Mouse (Mus musculus) heart, postnatal 25 days (tissue): ENCODE measurements around the gene Gm43552. TPM values are rescaled to one million over a fixed set of nuclear protein-coding genes. Genes with fewer than 3 reads are reported as not detected.
"Not testable (repeated sequence)": the region's sequence is repeated elsewhere in the genome, so short reads cannot be mapped to it uniquely, and the experiment has no call there.

Experiments
- DNase-seq: peaks from one replicate; pipeline ENCODE4 v3.0.0; 2022; ENCODE audit warnings: low spot score
- intact Hi-C: fragments of 180-260 bp; cut with DNase I; formaldehyde crosslinking; loops from one replicate; pipeline ENCODE4 v1.15.1; 2025
- total RNA-seq, 2 experiments: library from RNA; stranded (reverse); gene quantifications; 2 replicates each; pipeline ENCODE4 v1.2.3; 2021

Gm43552 gene
- not detected for total RNA-seq

DNA sequence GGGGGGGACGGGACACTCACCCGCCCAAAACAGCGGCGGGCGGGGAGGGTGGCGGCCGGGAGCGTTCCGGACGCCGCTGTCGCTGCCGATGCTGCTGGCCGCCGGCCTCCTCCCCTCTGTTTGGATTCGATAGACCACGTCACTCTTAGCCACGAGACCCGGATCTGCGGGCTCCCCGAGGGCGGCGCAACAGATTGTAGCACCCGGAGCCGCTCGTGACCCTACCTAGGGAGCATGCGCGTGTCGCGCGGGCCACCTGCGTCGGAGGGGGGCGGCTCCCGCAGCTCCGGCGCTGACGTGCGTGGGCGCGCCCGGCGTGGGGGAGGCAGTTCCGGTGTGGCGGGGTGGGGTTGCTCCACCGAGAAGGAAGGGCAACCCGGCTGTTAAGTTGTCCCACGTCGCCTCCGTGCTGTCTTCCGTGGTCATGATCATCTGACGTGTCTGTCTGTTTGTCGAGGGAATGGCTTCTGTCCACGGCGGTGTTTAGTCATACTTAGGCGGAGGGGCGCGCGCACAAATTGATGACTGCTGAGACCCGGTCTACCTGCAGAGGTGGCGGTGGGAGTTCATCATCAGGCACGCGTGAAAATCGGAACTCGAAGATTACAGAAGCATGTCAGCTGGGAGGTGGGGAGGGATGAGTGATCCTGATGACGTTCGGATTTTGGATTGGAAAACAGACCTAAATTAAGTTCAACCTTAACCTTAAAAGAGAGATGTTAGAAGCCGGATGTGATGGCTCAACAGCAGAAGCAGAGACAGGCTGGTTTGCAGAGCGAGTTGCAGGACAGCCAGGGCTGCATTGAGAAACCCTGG is at the start of gene Gm43552:
TSS of gene Gm43552 (minus strand) at position 118 of the 816 bp plus-strand sequence.
- intact Hi-C loops, result loop anchor here (2.0 to 5.0 kb wide), 3 partner anchors 44 to 204 kb away; partner anchors contain the start of genes Pds5a, Smim14, Ube2k and Ugdh
- peak; percentile 97 for DNase-seq

- intact Hi-C loops, result no loop called here
- no peak for DNase-seq
Measured at GRCm38 (mm10) chr5:65541889-65542288, 49.3 kb upstream of the Gm43552 start.

- intact Hi-C loops, result loop anchor here (5.0 kb wide), 2 partner anchors 102 to 223 kb away; partner anchors contain the start of genes N4bp2 and Ugdh
- DNase-seq, result no peak
Measured at GRCm38 (mm10) chr5:65539786-65540185, 47.2 kb upstream of the Gm43552 start.

GRCm38 (mm10) chr5:65538829-65539228 is 46.2 kb upstream of the Gm43552 start:
- DNase-seq, result no peak
- intact Hi-C loops, result loop anchor here (5.0 kb wide), 2 partner anchors 102 to 223 kb away; partner anchors contain the start of genes N4bp2 and Ugdh

DNA sequence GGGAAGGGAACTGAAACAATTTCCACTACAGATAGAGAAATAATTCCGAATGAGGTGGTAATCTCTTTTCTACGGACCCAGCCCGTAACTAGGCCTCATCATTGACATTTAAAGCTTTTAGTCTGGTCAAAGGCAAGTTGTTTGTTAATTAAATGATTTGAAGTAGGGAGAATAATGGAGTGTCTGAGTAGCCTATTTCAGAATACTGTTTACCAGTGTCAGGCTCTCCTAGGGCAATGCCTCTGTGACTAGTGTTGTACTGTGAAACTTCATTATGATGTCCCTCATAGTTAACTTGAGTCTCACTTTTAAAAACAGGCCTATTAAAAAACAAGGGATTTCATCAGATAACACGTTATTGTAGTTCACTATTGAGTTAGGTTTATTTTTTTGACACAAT is 45.5 kb upstream of the Gm43552 start:
- intact Hi-C loops, result loop anchor here (5.0 kb wide), 2 partner anchors 101 to 224 kb away; partner anchors contain the start of genes N4bp2 and Ugdh
- no peak for DNase-seq

DNA sequence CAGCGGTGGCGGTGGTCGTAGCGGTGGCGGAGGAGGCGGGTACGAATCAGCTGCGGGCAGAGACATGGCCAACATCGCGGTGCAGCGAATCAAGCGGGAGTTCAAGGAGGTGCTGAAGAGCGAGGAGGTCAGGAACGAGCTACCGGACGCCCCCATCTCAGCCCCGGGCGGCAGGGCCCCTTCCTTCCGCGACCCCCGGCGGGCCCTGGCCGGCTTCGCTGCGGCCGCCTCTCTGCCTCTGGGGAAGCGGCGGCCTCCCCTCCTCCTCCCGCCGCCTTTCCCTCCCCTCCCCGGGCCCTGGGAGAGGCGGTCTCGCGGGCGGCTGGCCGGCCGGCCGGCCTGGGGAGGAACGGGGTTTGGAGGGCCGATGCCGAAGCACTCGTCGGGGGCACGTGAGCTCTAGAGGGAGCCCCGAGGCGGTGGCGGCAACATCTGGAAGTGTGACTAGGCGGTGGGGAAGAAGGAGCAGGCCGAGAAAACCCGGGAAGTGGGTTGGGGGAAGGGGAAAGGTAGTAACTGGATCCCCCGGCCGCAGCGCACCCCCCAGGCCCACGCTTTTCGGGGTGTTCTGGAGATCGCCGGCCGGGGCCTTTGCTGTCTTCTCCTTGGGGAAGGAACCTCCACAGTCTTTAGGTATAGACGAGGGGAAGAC is 44.9 kb upstream of the Gm43552 start:
- intact Hi-C loops, result loop anchor here (2.0 to 5.0 kb wide), 3 partner anchors 45 to 225 kb away; partner anchors contain the start of genes Gm43552, N4bp2 and Ugdh
- no peak for DNase-seq

DNA sequence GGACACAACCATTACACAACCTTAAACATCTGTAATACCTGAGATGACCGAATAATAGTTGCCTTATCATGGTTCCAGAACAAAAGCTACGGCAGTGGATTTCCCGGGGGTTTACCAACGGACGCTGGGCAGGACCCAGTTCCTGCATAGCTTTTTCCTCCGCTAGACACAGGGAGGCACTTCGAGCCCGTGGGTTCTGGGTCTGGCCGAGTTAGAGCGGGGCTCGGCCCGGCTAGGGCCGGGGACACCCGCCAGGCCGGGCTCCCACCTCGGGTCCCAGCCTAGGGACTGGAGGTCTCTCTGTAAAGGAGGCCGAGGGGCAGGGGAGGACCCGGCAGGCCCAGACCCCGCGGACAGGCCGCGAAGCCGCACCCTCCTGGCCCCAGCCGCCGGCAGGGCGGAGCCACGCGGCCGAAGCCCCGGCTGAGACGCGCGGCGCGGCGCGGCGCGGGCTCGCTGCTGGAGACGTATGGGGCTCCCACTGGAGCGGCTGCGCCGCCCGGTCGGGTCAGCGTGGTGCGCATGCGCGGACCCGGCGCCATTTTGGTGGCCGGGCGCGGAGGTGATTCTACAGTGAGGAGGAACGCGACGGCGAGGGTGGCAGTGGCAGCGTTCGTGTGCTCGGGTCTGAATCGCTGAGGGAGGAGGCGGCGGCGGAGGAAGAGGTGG is 44.3 kb upstream of the Gm43552 start, which contains the start of the genes Smim14 and Ube2k:
TSS of gene Smim14 (minus strand) at position 434 of the 669 bp plus-strand sequence.
TSS of gene Ube2k (plus strand) at position 483 of the 669 bp plus-strand sequence.
- DNase-seq, result peak; percentile 91
- intact Hi-C loops, result loop anchor here (2.0 to 5.0 kb wide), 3 partner anchors 44 to 225 kb away; partner anchors contain the start of genes Gm43552, N4bp2 and Ugdh

GRCm38 (mm10) chr5:65536068-65536465 is 43.4 kb upstream of the Gm43552 start:
- not testable (repeated sequence) for DNase-seq
- intact Hi-C loops, result loop anchor here (2.0 to 5.0 kb wide), 3 partner anchors 43 to 226 kb away; partner anchors contain the start of genes Gm43552, N4bp2 and Ugdh

DNA sequence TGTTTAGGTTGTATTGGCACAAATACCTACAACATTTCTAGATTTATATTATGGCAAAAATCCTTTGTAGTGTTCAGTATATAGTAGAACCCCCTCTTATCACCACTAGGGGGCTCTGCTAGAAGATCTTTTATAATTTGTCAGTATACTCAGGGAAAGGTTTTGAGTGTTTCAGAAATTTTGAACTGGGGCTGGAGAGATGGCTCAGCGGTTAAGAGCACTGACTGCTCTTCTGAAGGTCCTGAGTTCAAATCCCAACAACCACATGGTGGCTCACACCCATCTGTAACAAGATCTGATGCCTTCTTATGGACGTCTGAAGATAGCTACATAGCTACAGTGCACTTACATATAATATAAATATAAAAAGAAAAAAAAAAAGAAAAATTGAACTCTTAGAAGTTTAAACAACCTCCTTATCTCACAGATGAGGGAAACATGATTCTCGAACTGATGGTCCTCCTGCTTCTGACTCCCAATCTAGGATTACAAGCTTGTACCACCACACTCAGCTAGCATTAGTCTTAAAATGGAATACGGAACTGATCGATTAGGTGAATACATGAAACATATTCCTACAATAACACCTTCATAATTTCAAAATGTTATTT is 42.9 kb upstream of the Gm43552 start:
- no peak for DNase-seq
- intact Hi-C loops, result loop anchor here (2.0 to 5.0 kb wide), 4 partner anchors 43 to 227 kb away; partner anchors contain the start of genes Gm43552, N4bp2 and Ugdh

- intact Hi-C loops, result loop anchor here (2.0 to 5.0 kb wide), 2 partner anchors 132 to 162 kb away; no protein-coding TSS in a partner anchor
- no peak for DNase-seq
Measured at GRCm38 (mm10) chr5:65534496-65534895, 41.9 kb upstream of the Gm43552 start.

DNA sequence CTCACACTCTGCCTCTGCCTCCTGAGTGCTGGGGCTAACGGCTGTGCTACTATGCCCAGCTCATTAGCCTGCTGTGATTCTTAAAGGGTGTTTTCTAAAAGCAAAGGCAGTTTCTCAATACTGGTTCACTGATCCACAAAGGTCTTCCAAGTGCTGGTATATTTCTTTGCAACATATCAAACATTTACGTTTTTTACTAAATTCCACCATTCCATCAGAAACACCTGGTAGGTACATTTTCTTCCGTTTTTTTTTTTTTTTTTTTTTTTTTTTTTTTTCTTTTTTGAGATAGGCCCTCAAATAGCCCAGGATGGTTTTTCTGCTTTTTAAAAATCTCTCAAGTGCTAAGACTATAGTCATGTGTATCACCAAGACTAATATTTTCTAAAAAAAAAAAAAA is 38.6 kb upstream of the Gm43552 start:
- DNase-seq, result no peak
- intact Hi-C loops, result loop anchor here (5.0 kb wide), 1 partner anchor 129 kb away; no protein-coding TSS in a partner anchor

DNA sequence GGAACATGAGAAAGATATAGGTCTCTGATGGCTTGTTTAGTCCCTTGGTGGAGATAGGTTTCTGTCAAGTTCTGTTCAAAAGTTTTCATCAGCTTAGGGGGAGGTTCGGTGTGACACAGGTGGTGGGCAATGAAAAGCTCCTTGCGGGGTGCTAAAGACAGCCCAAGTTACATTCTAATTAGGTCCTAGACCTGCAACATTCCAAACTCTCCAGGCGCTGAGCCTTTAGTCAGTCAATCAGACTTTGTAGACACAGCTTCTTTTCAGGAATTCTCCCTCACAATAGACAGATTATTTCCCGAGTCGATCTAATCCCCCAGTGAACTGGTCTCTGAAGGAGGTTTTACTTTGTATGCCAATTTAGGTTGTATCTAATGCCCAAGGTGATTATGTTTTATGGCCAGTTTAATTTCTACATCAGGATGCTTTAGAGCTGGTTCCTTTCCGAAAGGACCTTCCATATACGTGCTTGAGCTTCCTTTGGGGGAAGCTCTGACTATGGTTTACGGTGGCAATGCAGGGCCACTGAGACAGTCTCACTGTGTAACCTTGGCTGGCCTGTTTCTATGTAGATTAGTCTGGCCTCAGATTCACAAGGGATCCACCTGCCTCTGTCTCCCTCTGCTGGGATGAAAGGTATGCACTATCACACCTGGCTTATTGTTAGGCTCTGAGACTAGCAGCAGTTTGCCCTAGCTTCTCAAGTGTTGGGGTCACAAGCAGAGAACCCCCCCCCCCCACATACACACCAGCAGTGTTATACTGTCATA is 33.2 kb upstream of the Gm43552 start:
- DNase-seq, result no peak
- intact Hi-C loops, result no loop called here

GRCm38 (mm10) chr5:65524831-65525230 is 32.2 kb upstream of the Gm43552 start:
- DNase-seq, result no peak
- intact Hi-C loops, result no loop called here

DNA sequence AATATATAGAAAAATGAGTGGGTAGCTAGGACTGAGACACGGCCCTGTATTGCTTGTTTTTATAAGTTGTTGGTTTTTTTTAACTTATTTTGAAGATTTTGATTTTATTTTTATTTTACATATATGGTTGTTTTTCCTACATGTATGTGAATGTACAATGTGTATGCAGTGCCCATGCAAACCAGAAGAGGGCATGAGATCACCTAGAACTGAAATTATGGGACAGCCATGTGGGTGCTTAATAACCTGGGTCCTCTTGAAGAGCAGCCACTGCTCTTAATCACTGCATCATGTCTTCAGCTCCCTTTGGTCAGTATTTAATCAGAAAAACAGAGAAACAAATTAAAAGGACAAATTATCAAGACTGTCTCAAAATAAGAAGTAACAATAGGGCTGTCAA is 29.2 kb upstream of the Gm43552 start:
- intact Hi-C loops, result no loop called here

DNA sequence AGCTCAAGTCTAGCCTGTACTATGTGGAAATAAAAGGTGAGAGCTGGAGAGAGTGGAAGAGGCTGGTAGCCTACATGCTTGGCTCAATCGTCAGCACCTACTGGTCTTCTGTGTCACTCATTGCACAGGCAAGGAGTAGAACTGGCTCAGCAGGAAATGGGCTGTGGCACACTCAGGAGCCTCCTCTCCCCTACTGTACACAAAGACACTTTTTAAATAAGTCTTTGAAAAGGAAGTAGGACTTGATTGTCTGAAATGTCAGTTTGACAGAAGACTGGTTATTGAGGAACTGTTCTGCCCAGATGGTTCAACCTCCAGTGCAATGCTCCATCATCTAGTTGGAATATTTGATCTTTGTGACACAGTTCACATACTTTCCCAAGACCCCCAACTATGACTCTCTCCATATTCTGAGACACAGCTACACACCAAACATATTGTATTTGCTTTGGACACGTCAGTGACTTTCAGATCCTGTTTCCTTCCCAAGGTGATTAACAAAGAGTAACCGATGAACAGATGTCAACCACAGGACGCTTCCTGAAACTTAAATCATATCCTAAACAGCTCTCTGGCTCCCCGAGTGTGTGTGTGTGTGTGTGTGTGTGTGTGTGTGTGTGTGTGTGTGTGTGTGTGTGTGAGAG is 22.1 kb upstream of the Gm43552 start:
- intact Hi-C loops, result no loop called here
- no peak for DNase-seq

More for the DNA sequence above, 29.2 kb upstream of the Gm43552 start:
- DNase-seq, result no peak

DNA sequence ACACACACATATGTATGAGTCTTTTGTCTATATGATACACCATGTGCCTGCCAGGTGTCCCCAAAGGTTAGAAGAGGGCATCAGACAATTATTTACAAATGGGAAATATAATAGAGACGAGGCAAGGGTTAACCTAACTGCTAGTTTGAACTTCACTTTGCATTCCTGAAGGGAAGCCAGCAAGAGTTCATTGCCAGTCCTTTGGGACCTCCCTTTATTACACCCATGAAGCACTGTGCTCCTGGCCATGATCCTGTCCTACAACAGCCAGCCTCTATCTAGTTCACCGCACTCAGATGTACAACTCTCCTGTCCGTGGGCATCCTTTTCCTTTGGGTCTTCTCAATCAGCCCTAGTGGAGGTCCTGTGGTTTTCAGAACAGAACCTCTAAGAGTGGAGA is 20.9 kb upstream of the Gm43552 start:
- no peak for DNase-seq
- intact Hi-C loops, result no loop called here

- intact Hi-C loops, result no loop called here
- no peak for DNase-seq
Measured at GRCm38 (mm10) chr5:65508395-65508794, 15.8 kb upstream of the Gm43552 start.

GRCm38 (mm10) chr5:65505786-65506185 is 13.2 kb upstream of the Gm43552 start:
- no peak for DNase-seq
- intact Hi-C loops, result no loop called here
